Mouse (Mus musculus) neural tube, embryonic 14.5 days (tissue): Measurements from ENCODE around the gene Gm20605. TPM values are rescaled to one million over a fixed set of nuclear protein-coding genes. Genes with fewer than 3 reads are reported as not detected.
A peak's percentile ranks its signal among the peaks of the same experiment; 100 is the strongest.

ENCODE experiments used
- ATAC-seq: fragments of 200-750 bp; cut with Nextera tagmentation; 2 replicates; pipeline ENCODE4 v1.8.0; 2017; ENCODE audit warnings: low read depth, mild to moderate bottlenecking, moderate TSS enrichment, moderate library complexity
- H3K27ac ChIP-seq: fragments of 300-500 bp; sonication (generic); 2 replicates; pipeline ENCODE4 v1.5.1; 2014; ENCODE audit warnings: low read depth, mild to moderate bottlenecking, control low read depth, low read length, moderate library complexity, mixed read lengths
- H3K27me3 ChIP-seq: fragments of 300-500 bp; sonication (generic); 2 replicates; pipeline ENCODE4 v1.6.1; 2014; ENCODE audit warnings: low read length; ENCODE audit not compliant: control insufficient read depth, insufficient read depth
- H3K36me3 ChIP-seq: fragments of 300-500 bp; sonication (generic); 2 replicates; pipeline ENCODE4 v1.6.1; 2014; ENCODE audit warnings: low read length, mixed read lengths; ENCODE audit not compliant: control insufficient read depth, insufficient read depth
- H3K4me1 ChIP-seq: fragments of 300-500 bp; sonication (generic); 2 replicates; pipeline ENCODE4 v1.6.1; 2014; ENCODE audit warnings: low read length; ENCODE audit not compliant: control insufficient read depth, insufficient read depth
- H3K4me2 ChIP-seq: fragments of 300-500 bp; sonication (generic); 2 replicates; pipeline ENCODE4 v1.6.1; 2014; ENCODE audit warnings: mild to moderate bottlenecking, low read depth, low read length, control low read depth
- H3K4me3 ChIP-seq: fragments of 300-500 bp; sonication (generic); 2 replicates; pipeline ENCODE4 v1.5.1; 2014; ENCODE audit warnings: low read depth, low read length, control low read depth, mixed read lengths
- H3K9ac ChIP-seq: fragments of 300-500 bp; sonication (generic); replicated peaks from 2 replicates; pipeline ENCODE4 v1.6.1; 2014; ENCODE audit warnings: low read depth, mild to moderate bottlenecking, control low read depth, low read length, mixed read lengths
- H3K9me3 ChIP-seq: fragments of 300-500 bp; sonication (generic); 2 replicates; pipeline ENCODE4 v1.6.1; 2016; ENCODE audit warnings: low read length; ENCODE audit not compliant: control insufficient read depth
- WGBS: fragments of 180-500 bp; shearing (Covaris S2); extraction: QIAGEN DNeasy Blood & Tissue Kit; methylation state at CpG from one replicate; pipeline ENCODE4 v1.1.7; 2014; 5-methylcytosine and 5-hydroxymethylcytosine counted together
- polyA plus RNA-seq: library from polyadenylated mRNA; unstranded; fragments of >200 nt; fragmentation: Nextera tagmentation; extraction: Ambion mirVana; gene quantifications from 2 replicates; pipeline ENCODE4 v1.2.1, GENCODE M21; 2014

Gene Gm20605
- polyA plus RNA-seq, 1 experiment from 2014 or later = 6.5 TPM

- ATAC-seq = no peak
- H3K27me3 ChIP-seq = no peaks in the 10 kb centered on the region
- H3K9me3 ChIP-seq = no peaks in the 10 kb centered on the region
- peak overlapping the region; percentile 47 for H3K4me3 ChIP-seq
- peak overlapping the region; percentile 54 for H3K9ac ChIP-seq
- 2% methylated on average over 9 of the region's 9 CpGs for WGBS
- H3K36me3 ChIP-seq = no peaks in the 10 kb centered on the region
- H3K4me2 ChIP-seq = peak overlapping the region; percentile 68
- H3K27ac ChIP-seq = peak overlapping the region; percentile 88
- H3K4me1 ChIP-seq = peaks cover 26% of the 10 kb centered on the region
Measured at GRCm38 (mm10) chr5:137627991-137628390, 984 bp upstream of the Gm20605 start.

- Histone ChIP-seq H3K4me1 (peaks cover 26% of the 10 kb centered on the region), H3K4me3 (peak overlapping the region; percentile 82), H3K4me2 (peak overlapping the region; percentile 91), H3K27ac (peak overlapping the region; percentile 91), H3K9ac (peak overlapping the region; percentile 82), H3K36me3 (0 out of 2 replicates have a peak, but pooled peaks cover 6% of the 10 kb centered on the region), H3K27me3 (no peaks in the 10 kb centered on the region), H3K9me3 (no peaks in the 10 kb centered on the region)
- ATAC-seq = peak; percentile 13
- under 1% methylated on average over 23 of the region's 23 CpGs for WGBS
Measured at GRCm38 (mm10) chr5:137629306-137629721, 339 bp downstream of the Gm20605 start.

GRCm38 (mm10) chr5:137629906-137630545 is 1.1 kb downstream of the Gm20605 start:
- Histone ChIP-seq H3K27me3 (no peaks in the 10 kb centered on the region), H3K9ac (no peak overlapping the region; the same call in 1 of the 2 replicates), H3K36me3 (0 out of 2 replicates have a peak, but pooled peaks cover 6% of the 10 kb centered on the region), H3K4me1 (peaks cover 26% of the 10 kb centered on the region), H3K27ac (no peak overlapping the region), H3K4me2 (peak overlapping the region; percentile 91), H3K4me3 (peak overlapping the region; percentile 82), H3K9me3 (no peaks in the 10 kb centered on the region)
- ATAC-seq = no peak
- WGBS = 28% methylated on average over 6 of the region's 6 CpGs

DNA sequence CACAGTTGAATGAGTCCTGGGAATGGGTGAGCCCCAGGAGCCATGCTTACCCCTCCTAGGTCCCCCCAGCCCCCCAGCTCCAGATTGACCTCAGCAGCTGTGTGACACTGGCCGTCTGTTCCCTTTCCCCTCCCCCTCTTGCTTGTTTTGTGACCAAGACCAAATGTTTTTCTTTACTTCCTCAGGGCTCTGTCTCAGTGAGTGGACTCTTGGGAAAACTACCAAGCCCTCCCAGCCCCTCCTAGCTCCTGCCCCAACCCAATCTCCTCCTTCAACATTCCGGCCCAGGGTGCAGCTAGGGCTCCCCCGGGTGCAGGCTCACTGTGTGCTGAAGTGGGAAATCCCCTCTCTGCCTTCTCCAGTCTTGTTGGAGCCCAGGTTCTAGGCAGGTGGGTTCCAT is 1.6 kb downstream of the Gm20605 start:
- peaks cover 26% of the 10 kb centered on the region for H3K4me1 ChIP-seq
- H3K4me3 ChIP-seq = peak overlapping the region; percentile 82; the same call in 1 of the 2 replicates
- H3K27ac ChIP-seq = no peak overlapping the region
- no peak for ATAC-seq
- no peaks in the 10 kb centered on the region for H3K27me3 ChIP-seq
- H3K9me3 ChIP-seq = no peaks in the 10 kb centered on the region
- H3K36me3 ChIP-seq = peaks cover 11% of the 10 kb centered on the region; the same call in 1 of the 2 replicates
- H3K4me2 ChIP-seq = peak overlapping the region; percentile 91
- WGBS = 34% methylated on average over 3 of the region's 3 CpGs
- H3K9ac ChIP-seq = 0 out of 2 replicates have a peak overlapping the region, but pooled peaks have one; percentile 37

DNA sequence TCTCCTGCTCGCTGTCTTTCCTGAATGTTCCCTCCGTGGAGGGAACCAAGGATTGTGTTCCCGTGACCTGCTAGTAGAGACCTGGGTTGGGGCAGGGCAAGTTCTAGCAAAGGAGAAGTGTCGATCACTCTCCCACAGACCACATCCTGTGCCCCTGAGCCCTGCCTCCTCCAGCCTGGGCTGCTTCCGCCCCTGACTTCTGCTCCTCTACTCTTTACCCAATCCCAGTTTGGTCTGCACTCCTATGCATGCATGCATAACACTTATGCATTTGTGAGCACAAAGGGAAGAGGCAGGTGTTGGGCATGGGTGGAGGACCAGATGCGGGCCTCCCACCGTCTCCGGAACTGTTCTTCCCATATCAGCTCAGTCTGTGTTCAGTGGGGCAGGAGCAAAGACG is 2.2 kb downstream of the Gm20605 start:
- no peaks in the 10 kb centered on the region for H3K9me3 ChIP-seq
- H3K36me3 ChIP-seq = peaks cover 12% of the 10 kb centered on the region; the same call in 1 of the 2 replicates
- peak overlapping the region; percentile 91 for H3K4me2 ChIP-seq
- peaks cover 26% of the 10 kb centered on the region for H3K4me1 ChIP-seq
- 59% methylated on average over 9 of the region's 9 CpGs for WGBS
- no peak overlapping the region; the same call in 1 of the 2 replicates for H3K4me3 ChIP-seq
- H3K9ac ChIP-seq = 0 out of 2 replicates have a peak overlapping the region, but pooled peaks have one; percentile 37
- peak overlapping the region; percentile 52; the same call in 1 of the 2 replicates for H3K27ac ChIP-seq
- no peaks in the 10 kb centered on the region for H3K27me3 ChIP-seq
- no peak for ATAC-seq

- Histone ChIP-seq H3K4me1 (peaks cover 26% of the 10 kb centered on the region), H3K27ac (no peak overlapping the region), H3K27me3 (no peaks in the 10 kb centered on the region), H3K9ac (no peak overlapping the region), H3K4me3 (no peak overlapping the region; the same call in 1 of the 2 replicates), H3K36me3 (peaks cover 12% of the 10 kb centered on the region; the same call in 1 of the 2 replicates), H3K4me2 (peak overlapping the region; percentile 91; the same call in 1 of the 2 replicates), H3K9me3 (no peaks in the 10 kb centered on the region)
- 66% methylated on average over 4 of the region's 4 CpGs for WGBS
- no peak for ATAC-seq
Measured at GRCm38 (mm10) chr5:137631591-137631990, 2.6 kb downstream of the Gm20605 start.

DNA sequence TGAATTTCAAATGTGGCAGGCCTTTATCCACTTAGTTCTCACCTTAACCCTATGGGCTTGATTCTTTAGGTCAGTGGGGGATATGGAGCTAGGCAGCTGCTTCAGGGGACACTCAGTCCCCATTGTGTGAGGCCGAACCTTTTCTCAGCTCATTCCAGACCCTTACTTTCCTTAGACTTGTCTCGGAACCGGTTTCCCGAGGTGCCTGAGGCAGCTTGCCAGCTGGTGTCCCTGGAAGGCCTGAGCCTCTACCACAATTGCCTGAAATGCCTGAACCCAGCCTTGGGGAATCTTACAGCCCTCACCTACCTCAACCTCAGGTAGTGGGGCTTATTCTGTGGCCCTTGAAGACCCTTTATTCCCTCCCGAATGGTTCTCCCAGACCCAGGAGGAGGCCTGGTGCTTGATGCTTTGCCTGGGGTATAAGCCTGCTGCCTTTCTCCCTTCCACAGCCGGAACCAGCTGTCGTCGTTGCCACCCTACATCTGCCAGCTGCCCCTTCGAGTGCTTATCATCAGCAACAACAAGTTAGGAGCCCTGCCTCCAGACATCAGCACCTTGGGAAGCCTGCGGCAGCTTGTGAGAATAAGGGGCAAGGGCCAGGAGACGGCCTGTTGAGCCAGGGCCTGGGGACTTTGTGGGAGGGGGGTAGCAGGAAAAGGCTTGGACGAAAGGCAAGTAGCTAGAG is 4.6 kb downstream of the Gm20605 start:
- no peak for ATAC-seq
- H3K9ac ChIP-seq = no peak overlapping the region
- peaks cover 20% of the 10 kb centered on the region for H3K4me1 ChIP-seq
- H3K9me3 ChIP-seq = no peaks in the 10 kb centered on the region
- no peaks in the 10 kb centered on the region for H3K27me3 ChIP-seq
- peaks cover 24% of the 10 kb centered on the region for H3K36me3 ChIP-seq
- WGBS = 83% methylated on average over 12 of the region's 12 CpGs
- H3K4me3 ChIP-seq = no peak overlapping the region
- no peak overlapping the region for H3K27ac ChIP-seq
- H3K4me2 ChIP-seq = no peak overlapping the region

DNA sequence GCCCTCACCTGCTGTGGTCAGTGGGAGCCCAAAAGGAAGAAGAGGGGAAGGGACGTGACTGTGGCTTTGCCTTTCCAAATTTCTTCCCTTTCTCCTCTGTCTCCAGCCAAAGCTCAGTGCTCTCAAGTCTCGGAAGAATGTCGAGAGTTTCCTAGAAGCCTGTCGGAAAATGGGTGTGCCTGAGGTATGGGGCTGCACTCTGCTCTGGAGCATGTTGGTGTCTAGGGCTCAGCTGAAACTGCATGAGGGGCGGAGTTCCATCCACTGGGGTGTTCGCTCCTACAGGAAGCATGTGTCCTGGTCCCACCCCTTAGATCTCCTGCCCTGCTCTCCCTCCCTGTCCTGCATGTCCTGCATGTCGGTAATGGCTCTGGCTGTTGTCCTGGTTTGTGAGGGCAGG is 10.5 kb downstream of the Gm20605 start:
- Histone ChIP-seq H3K27me3 (peaks cover 8% of the 10 kb centered on the region; the same call in 1 of the 2 replicates), H3K36me3 (peaks cover 41% of the 10 kb centered on the region), H3K4me1 (no peaks in the 10 kb centered on the region), H3K9ac (no peak overlapping the region), H3K4me3 (no peak overlapping the region), H3K9me3 (no peaks in the 10 kb centered on the region), H3K4me2 (no peak overlapping the region), H3K27ac (no peak overlapping the region)
- no peak for ATAC-seq
- 88% methylated on average over 7 of the region's 7 CpGs for WGBS

DNA sequence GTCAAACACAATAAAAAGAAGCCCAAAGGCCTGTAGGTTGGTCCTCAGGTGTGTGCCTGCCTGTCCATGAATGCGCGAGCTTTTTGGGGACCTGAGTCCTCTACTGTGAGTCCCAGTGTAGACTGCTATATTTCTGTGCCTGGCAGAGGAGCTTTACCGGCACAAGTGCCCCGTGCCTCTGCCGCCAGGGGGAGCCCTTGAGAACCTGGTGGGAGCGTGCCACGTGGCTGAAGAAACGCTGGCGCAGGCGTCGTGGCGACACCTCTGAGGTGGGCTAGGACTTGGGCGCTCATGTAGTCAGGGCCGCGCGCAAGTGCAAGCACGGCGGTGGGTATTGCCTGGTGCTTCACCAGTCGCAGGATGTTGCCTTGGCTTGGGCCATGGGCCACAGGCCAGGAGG is 12.1 kb downstream of the Gm20605 start, which contains the start of gene Sap25:
TSS of gene Sap25 (plus strand) at position 281 of the 400 bp plus-strand sequence.
- Histone ChIP-seq H3K9ac (no peak within 1 kb of the TSS), H3K4me1 (0 out of 2 replicates have a peak, but pooled peaks cover 3% of the 10 kb centered on the region), H3K27me3 (peaks cover 21% of the 10 kb centered on the region), H3K4me2 (no peak within 1 kb of the TSS), H3K27ac (no peak within 1 kb of the TSS), H3K36me3 (peaks cover 34% of the 10 kb centered on the region), H3K4me3 (no peak within 1 kb of the TSS), H3K9me3 (no peaks in the 10 kb centered on the region)
- ATAC-seq = no peak
- WGBS = 87% methylated on average over 19 of the region's 19 CpGs
